Mouse (Mus musculus) frontal cortex, postnatal 10 days (tissue): ENCODE results near the gene Galnt15.

Experiments
- DNase-seq, 2 experiments: peaks; one replicate each; pipeline ENCODE4 v3.0.0; 2022; ENCODE audit warnings: low spot score in 2 of 2, mixed read lengths in 1 of 2

Gene Galnt15

DNA sequence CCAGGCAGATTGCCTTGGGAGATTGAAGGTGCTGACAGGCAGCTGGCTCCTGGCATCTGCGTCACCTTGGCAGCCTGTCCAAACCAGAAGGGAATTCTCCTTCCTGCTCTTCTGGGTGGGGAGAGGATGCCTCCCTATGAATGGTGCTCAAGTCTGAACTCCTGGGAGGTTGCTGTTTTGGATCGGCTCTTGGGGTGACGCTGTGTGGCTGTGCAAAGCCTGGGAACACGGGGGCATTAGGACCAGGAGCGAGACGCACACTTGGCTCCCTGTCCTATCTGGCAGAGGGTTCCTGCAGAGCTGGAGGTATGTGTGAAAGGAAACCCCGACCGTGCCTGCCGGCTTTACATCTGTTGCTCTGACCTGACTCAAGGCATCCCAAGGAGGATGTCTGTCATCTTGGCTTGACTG lies at the start of gene Galnt15:
TSS of gene Galnt15 (plus strand) at position 309 of the 411 bp plus-strand sequence.
- DNase-seq, result no peak

DNA sequence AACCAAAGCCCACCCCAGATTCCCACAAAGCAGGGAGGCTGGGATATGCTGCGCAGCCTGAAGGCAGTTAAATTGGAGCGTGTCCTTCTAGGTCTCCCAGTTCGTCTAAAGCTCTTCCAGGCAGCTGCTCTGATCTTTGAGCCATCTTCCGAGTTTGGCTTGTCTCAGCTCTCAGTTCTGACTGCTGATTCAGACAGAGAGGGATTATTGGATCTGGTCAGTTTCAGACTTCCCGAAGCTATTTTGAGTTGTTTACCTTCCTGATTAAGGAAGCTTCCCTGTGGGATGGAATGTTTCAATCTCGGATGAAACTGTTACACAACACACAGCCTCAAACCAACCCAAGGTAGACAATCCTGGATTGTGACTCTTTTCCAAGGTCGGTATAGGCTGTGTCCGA lies 34.8 kb upstream of the Galnt15 start:
- no peak for DNase-seq

DNA sequence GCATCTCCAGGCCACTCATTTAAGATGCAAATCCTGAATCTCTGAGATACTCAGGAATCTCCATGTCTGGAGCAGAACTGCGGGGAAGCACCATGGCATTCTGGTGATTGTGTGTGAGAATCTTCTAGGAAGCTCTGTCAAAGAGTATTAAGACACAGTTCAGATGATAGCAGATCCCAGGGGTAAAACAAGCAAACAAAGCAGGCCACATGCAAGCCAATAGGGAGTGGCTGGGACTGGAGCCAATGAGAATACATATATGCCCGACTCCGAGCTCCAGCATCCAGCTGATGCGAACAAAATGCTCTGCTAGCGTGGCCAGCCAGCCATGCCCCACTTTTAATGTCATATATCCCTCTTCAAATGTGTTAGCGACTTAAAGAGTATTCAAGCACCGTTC lies 27.8 kb upstream of the Galnt15 start:
- DNase-seq, result no peak

DNA sequence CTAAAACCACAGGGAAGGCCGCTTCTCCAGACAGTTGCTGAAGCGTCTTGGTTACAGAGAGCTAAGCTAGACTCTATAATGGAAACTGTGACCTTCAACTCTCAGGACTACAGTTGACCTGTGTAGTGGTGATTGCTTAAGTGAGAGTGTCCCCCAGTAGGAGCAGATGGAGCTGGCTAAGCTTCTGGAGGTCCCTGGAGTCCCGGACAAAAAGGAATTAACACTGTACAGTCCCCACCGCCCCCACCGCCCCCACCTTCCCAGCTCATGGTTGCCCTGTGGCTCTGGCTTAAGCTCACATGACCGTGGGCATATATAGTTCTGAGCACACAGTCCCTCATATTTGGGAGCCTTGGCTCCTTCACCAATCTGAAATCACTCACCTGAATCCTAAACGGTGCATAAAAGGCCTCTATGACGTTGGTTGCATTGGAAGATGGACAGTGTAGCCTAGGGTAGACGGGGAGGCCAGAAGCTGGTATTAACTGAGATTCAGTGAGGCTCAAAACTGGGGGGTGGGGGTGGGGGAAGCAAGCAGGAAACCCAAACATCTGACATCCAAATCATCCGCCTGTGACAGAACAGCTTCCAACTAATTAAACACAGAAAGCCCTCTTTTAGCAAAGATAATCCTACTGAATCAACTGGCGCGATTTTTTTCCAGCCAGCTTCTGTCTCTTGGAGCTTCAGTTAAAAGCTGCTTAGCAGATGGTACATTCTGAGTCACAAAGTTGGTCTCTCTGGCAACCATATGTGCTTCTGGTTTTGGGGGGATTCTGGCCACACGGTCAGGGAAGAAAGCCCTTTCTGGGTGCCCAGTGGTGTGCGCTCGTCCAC lies 26.1 kb upstream of the Galnt15 start:
- DNase-seq, result peak in 1 of 2 experiments; percentile 27

DNA sequence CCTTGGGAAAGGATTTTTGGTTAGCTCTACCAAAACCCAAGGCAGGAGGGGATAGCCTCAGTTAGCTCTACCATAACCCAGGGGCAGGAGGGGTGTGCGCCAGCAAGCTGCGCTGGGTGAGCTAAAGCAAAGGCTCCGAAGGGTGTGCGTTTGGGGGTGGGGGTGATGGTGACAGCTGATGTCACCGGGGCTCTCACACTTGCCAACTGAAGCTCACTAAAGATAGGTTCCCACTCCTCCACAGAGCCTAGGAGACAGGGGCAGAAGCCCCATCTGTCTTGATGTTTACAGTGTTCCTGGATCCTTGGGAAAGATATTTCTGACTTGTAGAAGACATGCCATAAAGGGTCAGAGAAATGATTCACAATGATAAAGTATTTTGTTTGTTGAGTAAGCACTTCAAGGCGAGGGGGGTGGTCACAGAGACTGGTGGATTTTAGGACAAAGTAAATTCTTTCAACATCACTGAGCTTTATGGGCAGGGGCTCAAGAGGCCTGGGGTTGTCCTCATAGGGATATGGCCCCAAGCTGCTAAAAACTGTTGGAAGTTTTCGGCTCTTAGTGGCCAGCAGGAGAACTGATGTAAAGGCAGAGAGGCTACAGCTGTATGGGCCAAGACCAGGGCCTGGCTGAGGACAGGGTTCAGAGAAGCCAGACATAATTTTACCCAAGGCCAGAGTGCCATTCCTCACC lies 24.7 kb upstream of the Galnt15 start:
- no peak for DNase-seq

DNA sequence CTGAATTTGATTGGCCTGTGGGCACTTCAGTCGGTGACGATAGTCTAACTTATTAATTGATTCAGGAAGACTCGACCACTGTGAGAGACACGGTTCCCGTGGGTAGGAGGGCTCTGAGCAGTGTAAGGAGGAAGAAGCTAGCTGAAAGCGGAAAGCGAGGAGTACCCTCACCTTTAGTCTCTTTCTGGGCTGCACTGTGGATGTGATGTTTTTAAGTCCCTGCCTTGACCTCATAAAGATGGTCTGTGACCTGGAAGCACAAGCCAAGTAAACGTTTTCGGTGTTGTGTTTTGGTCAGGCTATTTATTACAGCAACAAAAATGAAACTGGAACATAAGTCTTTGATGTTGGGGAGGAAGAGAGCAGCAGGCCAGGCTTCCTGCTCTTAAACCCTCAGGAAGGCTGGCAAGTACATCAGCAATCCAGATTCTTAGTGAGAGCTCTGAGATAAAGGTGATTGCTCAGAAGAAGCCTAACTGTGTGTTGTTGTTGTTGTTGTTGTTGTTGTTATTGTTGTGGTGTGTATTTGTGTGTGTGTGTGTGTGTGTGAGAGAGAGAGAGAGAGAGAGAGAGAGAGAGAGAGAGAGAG lies 23.0 kb upstream of the Galnt15 start:
- no peak for DNase-seq

DNA sequence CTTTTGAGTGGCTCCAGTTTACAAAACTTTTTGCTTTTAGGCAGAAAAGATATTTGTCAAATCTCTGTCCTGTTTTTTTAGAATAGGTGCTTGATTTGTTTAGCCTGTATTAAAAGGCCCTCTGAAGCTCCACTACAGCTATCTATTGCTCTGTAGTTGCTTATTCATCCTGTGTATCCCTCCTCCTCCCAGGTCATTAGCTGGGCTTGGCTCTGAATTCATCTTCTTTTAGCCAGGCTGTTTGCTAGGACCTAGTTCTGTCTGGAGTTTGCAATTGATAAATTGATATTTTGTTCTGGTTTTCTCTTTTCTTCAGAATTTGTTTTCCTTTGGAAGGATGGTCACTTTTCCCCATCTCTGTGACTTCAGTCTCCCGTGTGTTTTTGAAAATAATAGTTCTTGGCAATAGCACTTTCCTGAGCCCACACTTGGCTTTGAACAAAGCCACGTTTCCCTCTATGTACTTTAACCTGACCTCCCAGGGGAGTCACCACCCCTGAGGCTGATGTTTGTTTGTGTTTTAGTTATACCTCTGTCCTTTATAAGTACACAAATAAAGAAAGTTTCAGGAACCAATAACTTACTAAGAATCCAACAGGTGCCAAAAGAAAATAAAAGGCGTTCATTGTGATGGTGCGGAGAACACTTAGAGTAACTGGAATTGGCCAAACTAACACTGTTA lies 21.0 kb upstream of the Galnt15 start:
- DNase-seq, result no peak

DNA sequence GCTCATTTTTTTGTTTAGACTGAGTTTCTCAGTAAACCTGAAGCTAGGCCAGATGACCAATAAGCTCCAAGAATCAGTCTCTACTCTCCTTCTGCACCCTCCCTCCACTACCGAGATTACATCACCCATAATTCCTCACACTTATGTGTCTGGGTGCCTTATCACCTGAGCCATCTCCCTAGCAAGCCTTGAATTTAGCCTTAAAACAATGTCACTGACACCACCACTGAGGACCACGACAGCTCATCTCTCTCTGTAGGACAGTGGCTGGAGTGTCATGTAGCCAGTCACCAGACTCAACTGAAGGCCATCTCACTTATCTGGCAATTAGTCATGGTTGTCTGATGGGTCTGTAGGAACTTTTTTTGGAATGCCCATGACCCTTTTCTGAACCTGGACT lies 19.1 kb upstream of the Galnt15 start:
- no peak for DNase-seq

DNA sequence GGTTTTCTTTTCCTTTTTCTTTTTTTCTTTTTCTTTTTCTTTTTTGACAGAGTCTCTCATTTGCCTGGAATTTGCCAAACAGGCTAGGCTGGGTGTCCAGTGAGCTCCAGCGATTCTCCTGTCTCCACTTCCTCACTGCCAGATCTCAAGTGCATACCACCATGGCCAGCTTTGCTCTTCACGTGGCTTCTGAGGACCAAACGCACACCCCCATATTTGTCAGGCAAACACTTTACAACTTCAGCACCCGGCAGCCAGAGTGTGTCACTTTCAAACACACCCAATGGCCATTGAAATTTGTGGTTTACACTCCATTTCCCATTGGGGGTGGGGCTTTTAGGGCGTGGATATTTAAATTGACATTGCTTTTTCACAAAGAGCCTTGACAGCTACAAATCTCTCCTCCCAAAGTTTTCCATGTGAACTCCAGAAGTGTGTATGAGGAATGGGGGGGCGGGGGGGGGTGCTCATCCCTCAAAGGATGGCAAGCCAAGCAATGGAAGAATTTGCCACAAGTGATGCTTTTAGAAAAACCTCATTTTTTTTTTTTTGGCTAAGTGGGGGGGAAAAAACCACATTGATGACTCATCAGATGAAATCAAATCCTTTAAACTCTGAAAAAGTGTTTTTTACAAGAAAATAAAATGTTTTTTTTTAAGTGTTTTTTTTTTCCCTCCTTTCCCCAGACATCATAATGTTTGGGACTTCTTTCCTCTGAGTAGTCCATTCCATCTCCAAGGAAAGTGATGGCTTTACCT lies 17.1 kb upstream of the Galnt15 start:
- no peak for DNase-seq

DNA sequence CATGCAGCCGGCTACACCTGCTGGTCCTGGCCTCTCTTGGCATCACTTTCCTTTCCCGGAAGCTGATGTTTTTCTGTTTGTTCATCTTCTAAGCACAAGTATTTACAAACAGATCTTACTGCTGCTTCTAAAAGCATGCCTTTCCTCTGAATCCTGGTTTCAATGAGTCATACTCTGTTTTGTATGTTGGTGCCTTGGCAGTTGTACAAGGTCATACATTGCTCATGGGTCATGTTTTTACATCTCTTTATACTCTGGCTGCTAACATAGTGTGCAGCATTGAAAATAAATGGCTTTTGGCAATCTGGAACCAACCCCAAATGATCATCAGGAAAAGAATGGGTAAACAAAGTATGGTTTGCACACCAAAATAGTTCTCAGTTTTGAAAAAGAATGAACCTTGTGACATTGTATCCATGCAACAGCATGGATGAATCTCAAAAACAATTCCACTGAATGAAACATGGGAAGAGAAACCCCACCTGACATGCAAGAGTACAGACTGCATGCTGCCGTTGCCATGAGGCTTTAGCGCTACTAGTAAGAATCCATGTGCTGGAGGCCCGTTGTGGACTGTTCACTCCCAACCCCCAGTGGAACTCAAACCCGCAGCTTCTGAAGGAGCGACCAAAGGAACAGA lies 13.5 kb upstream of the Galnt15 start:
- no peak for DNase-seq

DNA sequence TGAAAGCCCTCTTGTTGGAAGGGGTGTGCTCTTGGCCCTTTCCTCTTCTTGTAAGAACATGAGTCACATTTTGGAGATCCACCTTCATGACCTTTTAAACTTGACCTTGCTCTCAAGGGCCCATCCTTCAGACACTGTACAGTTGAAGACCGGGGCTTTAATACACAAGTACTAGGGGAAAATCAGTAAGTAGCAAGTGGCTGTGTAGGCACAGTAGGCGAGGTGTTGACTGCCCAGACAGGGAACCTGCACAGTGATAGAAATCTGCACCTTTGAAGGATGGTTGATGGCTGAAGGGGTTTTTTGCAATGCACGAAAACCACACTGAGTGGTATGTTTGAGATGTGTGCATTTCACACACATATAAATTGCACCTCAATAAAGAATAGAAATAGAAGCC lies 12.3 kb upstream of the Galnt15 start:
- no peak for DNase-seq

DNA sequence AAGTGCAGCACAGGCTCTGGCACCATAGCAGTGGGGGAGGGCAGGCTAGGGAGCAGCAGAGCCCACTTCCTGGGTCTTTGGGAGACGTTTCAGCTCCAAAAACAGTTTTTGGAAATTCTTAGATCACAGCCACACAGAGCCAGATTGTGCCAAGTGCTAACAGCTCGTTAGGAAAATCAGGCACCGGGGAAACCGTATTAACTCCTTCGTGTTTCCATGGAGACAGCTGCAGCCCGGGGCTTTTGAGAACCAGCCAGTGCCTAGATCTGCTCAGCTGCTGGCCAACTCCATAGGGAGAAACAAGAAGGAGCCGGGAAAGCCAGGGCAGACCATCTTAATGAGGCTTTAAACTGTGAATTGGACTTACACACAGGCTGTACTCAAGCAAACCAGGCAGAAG lies 11.9 kb upstream of the Galnt15 start:
- DNase-seq, result peak; percentile 72 to 78

DNA sequence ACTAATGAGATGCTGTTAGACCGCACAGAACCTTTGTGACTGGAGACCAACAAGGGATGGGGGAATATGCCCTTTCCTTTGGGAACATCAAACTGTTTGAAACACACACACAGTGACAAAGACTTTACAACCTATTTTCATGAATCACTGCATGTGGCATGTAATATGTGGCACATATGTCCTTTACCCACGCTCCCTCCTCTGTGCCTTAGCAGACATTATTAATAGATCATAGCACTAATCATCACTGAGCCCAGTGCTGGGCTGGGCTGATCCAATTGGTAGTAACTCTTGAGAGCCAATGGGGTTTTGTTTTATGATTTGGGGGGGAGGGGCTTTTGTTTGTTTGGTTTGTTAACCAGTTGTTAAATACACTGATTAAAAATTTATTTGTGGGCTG lies 11.3 kb upstream of the Galnt15 start:
- no peak for DNase-seq

DNA sequence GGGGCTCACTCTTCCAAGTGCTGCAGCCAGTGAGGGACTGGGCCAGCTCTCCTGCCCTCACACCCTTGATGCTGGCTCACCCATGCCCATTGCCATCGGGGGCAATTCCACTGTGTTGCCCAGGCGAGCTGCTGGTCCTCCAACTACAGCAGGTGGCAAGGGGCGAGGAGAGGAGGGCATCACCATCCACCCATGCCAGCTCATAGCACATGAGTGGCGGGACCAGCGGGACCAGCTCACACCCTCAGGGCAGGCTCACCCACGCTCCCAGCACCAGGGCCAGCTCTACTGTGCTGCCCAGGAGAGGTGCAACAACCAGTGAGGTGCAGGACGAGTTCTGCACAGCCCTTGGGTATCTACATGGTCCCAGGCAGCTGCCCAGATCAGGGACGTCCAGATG lies 9.7 kb upstream of the Galnt15 start:
- no peak for DNase-seq

DNA sequence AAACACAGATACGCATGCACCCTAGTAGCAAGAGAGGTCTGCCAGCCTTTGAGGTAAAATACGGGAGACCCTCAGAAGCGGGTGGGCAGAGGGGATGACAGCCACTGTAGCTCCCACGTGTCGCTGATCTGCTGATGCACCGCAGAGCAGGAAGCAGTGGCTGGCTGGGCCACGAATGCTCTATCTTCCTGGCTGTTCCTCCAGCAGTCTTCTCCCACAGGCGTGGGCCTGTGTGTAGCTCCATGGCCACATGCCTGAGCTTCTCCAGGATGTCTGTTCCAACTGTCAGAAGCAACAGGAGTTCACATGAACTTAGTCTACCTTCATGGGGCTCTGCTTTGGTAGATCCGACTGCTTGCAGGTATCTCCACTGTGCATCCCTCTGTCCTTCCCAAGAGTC lies 6.8 kb upstream of the Galnt15 start:
- no peak for DNase-seq

DNA sequence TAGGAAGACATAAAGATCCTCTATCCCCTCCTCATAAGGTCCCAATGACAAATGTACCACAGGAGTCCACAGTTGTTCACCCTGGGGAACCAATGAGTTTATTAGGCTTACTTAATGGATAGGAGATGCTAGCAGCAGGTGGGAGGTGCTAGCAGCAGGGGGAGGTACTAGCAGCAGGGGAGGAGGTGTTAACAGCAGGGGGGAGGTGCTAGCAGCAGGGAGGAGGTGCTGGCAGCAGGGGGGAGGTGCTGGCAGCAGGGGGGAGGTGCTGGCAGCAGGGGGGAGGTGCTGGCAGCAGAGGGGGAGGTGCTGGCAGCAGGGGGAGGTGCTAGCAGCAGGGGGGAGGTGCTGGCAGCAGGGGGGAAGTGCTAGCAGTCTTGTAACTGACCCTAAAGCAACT lies 6.3 kb upstream of the Galnt15 start:
- no peak for DNase-seq

DNA sequence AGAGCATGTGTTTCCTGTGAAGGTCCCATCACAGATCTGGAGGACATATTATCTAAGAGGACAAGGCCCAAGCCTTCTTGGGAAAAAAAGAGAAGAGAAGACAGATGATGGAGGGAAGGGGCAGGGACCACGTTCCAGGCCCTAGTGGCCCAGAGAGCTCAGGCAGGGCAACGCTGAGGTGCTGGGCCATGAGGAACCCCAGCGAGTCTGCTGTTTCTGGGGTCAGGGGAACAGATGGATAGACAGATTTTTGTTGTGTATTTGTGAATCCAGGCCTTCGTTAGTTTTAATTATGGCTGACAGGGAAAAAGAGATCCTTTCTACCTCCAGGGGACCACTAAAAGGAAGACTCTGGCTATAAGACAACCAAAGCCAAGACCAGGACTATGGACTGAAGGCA lies 4.9 kb upstream of the Galnt15 start:
- DNase-seq, result no peak

DNA sequence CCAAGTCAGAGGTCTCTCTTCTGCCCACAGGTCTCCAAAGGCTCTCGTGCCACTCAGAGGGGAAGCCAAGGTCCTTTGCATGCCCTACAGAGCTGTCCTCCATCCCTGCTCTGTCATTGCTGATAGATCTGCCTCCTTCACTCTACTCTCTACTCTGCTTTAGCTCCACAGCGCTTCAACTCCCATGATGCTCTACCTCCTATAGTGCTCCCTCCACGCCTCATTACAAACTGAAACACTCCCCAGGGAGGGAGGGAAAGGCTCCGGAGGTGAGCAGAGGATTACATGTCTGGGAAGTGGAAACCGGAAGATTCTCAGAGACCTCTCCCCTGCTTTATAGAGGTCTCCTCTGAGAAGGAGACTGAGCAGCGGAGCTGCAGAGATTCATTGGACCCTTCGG lies 1.6 kb upstream of the Galnt15 start:
- DNase-seq, result no peak

DNA sequence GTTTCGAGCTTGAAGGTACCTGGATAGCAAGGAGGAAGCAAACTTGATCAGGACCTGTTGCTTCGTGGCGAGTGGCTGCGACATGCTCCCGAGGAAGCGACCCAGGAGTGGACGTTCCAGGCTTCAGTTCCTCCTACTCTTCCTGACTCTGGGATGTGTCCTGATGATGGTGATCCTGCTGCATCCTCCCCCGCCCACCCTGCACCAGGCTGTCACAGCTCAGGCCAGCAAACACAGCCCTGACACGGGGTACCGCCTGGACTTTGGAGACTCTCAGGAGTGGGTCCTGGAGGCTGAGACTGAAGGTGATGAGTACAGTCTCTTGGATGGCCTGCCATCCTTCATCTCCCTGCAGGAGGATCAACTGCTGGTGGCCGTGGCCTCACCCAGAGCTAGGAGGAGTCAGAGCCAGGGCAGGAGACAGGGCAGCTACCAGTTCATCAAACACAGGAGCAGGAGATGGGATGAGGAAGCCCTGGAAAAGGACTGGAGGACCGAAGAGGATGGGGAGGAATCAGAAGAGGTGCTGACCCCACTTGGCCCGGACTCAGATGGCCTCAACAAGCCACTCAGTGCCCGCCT lies 713 bp downstream of the Galnt15 start:
- DNase-seq, result no peak

DNA sequence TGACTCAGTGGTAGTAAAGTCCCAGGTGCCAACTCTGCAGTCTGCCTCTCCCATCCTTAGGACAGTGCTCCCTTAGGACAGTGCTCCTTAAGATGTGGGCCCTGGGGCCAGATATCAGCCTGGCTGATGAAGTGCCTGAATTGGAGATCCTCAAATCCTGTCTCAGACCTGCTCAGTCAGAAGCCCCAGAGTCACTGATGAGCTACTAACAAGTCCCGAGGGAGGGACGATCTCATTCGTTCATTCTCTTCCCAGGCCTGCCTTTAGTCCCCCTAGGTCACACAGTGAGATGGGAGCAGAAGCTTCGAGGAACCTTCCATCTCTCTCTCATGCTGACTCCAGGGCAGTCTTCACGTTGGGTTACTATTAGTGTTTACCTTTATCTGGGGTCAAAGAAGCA lies 1.3 kb downstream of the Galnt15 start:
- DNase-seq, result no peak

DNA sequence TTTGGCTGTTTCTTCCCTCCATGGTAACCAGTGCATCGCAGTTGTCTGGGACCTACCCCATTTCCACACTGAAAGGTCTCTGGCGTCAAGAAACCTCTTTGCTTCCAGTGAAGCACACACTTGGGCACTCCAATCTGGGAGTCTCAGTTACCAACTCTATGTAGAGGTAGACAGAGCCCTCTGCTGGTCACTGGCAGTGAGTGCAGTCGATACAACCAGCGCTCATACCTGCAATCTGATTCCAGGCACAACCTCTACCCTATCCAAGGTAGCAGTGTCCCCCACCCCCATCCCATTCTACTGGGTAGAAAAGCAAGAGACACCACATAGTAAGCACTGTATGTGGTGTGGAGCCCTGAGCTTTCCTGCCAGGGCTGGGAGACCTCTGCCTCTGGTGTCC lies 3.7 kb downstream of the Galnt15 start:
- DNase-seq, result peak in 1 of 2 experiments; percentile 69
